Mouse (Mus musculus) gastrocnemius, adult 18-20 months (tissue): ENCODE measurements around the gene Map2k1. TPM values are rescaled to one million over a fixed set of nuclear protein-coding genes. Genes with fewer than 3 reads are reported as not detected.
"Not testable (repeated sequence)": the region's sequence is repeated elsewhere in the genome, so short reads cannot be mapped to it uniquely, and the experiment has no call there.

Experiments
- DNase-seq: peaks from one replicate; pipeline ENCODE4 v3.0.0; 2021; ENCODE audit warnings: low spot score
- total RNA-seq, 2 experiments: library from RNA; stranded (reverse); gene quantifications; 2 replicates each; pipeline ENCODE4 v1.2.3; 2021

Map2k1 gene
- total RNA-seq, 2 experiments from 2014 or later: 55.8 to 56.9 TPM

- no peak for DNase-seq
Observed at GRCm38 (mm10) chr9:64214452-64214851, 39.0 kb downstream of the Map2k1 start.

- DNase-seq: no peak
Observed at GRCm38 (mm10) chr9:64207509-64208084, 45.8 kb downstream of the Map2k1 start.

GRCm38 (mm10) chr9:64202866-64203265, 50.6 kb downstream of the Map2k1 start:
- DNase-seq: no peak

GRCm38 (mm10) chr9:64202331-64202730, 51.1 kb downstream of the Map2k1 start:
- no peak for DNase-seq

GRCm38 (mm10) chr9:64199897-64200296, 53.5 kb downstream of the Map2k1 start:
- no peak for DNase-seq

GRCm38 (mm10) chr9:64198763-64199418, 54.5 kb downstream of the Map2k1 start:
- DNase-seq: not testable (repeated sequence)

- DNase-seq: no peak
Observed at GRCm38 (mm10) chr9:64198068-64198762, 55.2 kb downstream of the Map2k1 start.

GRCm38 (mm10) chr9:64197524-64197923, 55.9 kb downstream of the Map2k1 start:
- no peak for DNase-seq

GRCm38 (mm10) chr9:64195554-64195953, 57.9 kb downstream of the Map2k1 start:
- no peak for DNase-seq

- no peak for DNase-seq
Observed at GRCm38 (mm10) chr9:64193879-64194278, 59.6 kb downstream of the Map2k1 start.

- DNase-seq: no peak
Observed at GRCm38 (mm10) chr9:64184166-64184840, 69.1 kb downstream of the Map2k1 start.

- not testable (repeated sequence) for DNase-seq
Observed at GRCm38 (mm10) chr9:64183295-64183694, 70.1 kb downstream of the Map2k1 start.

- peak; percentile 85 for DNase-seq
Observed at GRCm38 (mm10) chr9:64178974-64179646, 74.3 kb downstream of the Map2k1 start, which contains the start of gene Snapc5. Gene Snapc5 (plus strand): TSS chr9:64179274.

GRCm38 (mm10) chr9:64178610-64178973, 74.8 kb downstream of the Map2k1 start:
- no peak for DNase-seq

- DNase-seq: no peak
Observed at GRCm38 (mm10) chr9:64175378-64175777, 78.1 kb downstream of the Map2k1 start.

GRCm38 (mm10) chr9:64174766-64175165, 78.7 kb downstream of the Map2k1 start:
- no peak for DNase-seq

GRCm38 (mm10) chr9:64174341-64174740, 79.1 kb downstream of the Map2k1 start:
- no peak for DNase-seq

- no peak for DNase-seq
Observed at GRCm38 (mm10) chr9:64173666-64174220, 79.7 kb downstream of the Map2k1 start.

- peak; percentile 83 for DNase-seq
Observed at GRCm38 (mm10) chr9:64172816-64173665, 80.4 kb downstream of the Map2k1 start, which contains the start of the genes Zwilch and Rpl4. Gene Zwilch (minus strand): TSS chr9:64173104. Gene Rpl4 (plus strand): TSS chr9:64173375.
